Mouse (Mus musculus) heart, adult 8-10 months (tissue): ENCODE data around the gene Sycp3. TPM values are rescaled to one million over a fixed set of nuclear protein-coding genes. Genes with fewer than 3 reads are reported as not detected.
A peak's percentile ranks its signal among the peaks of the same experiment; 100 is the strongest.
"Not testable (repeated sequence)": the region's sequence is repeated elsewhere in the genome, so short reads cannot be mapped to it uniquely, and the experiment has no call there.

Source experiments
- DNase-seq: peaks from one replicate; pipeline ENCODE4 v3.0.0; 2022; ENCODE audit warnings: low spot score
- total RNA-seq, 4 experiments: library from RNA; stranded (reverse); gene quantifications; 2 replicates each; pipeline ENCODE4 v1.2.4; 2022

The Sycp3 gene
- total RNA-seq, 4 experiments from 2014 or later = not detected

GRCm38 (mm10) chr10:88501370-88501769 is 42.0 kb downstream of the Sycp3 start:
- no peak for DNase-seq

- DNase-seq = peak; percentile 30
Observed at GRCm38 (mm10) chr10:88501886-88502765, 42.8 kb downstream of the Sycp3 start.

- no peak for DNase-seq
Observed at GRCm38 (mm10) chr10:88502919-88503318, 43.5 kb downstream of the Sycp3 start.

- peak; percentile 78 for DNase-seq
Observed at GRCm38 (mm10) chr10:88503421-88504314, 44.3 kb downstream of the Sycp3 start, which contains the start of gene Chpt1. Chpt1 (minus strand) TSS chr10:88504073.

GRCm38 (mm10) chr10:88504481-88504880 is 45.1 kb downstream of the Sycp3 start:
- no peak for DNase-seq

GRCm38 (mm10) chr10:88505256-88505655 is 45.9 kb downstream of the Sycp3 start:
- no peak for DNase-seq

GRCm38 (mm10) chr10:88507691-88508143 is 48.3 kb downstream of the Sycp3 start:
- DNase-seq = no peak

- DNase-seq = peak; percentile 65
Observed at GRCm38 (mm10) chr10:88510503-88511271, 51.3 kb downstream of the Sycp3 start.

- DNase-seq = no peak
Observed at GRCm38 (mm10) chr10:88511355-88511754, 52.0 kb downstream of the Sycp3 start.

GRCm38 (mm10) chr10:88513574-88514135 is 54.3 kb downstream of the Sycp3 start:
- no peak for DNase-seq

GRCm38 (mm10) chr10:88514495-88514894 is 55.1 kb downstream of the Sycp3 start:
- peak; percentile 48 for DNase-seq

- DNase-seq = not testable (repeated sequence)
Observed at GRCm38 (mm10) chr10:88515049-88515448, 55.7 kb downstream of the Sycp3 start.

GRCm38 (mm10) chr10:88522795-88523194 is 63.4 kb downstream of the Sycp3 start:
- no peak for DNase-seq

Other genes with a start within 250 kb of the Sycp3 start
- gene Dram1, start 80.5 kb upstream of the Sycp3 start, total RNA-seq = 1 to 10 TPM; 2.2 to 4.1 (median 3.2) TPM
- 10 to 100 TPM; 22.0 to 32.7 (median 25.8) TPM for gene Gnptab, start 80.4 kb upstream of the Sycp3 start, total RNA-seq
- gene Chpt1, start 44.5 kb downstream of the Sycp3 start, total RNA-seq = 100 to 1,000 TPM; 304 to 364 (median 338) TPM
- under 1 TPM; 0.31 to 0.72 (median 0.56) TPM for gene Mybpc1, start 145.6 kb downstream of the Sycp3 start, total RNA-seq
- gene Spic, start 225.4 kb downstream of the Sycp3 start, total RNA-seq = under 1 TPM in 1 of 4 experiments, not detected in 3; 0.34 TPM